Mouse (Mus musculus): ENCODE measurements at regions not wholly inside any gene's neighbourhood (a gene's known extent, or its start where the extent isn't known, plus 50 kb on each side); places are given as distances from the start of the nearest gene placed in this dataset.

DNA sequence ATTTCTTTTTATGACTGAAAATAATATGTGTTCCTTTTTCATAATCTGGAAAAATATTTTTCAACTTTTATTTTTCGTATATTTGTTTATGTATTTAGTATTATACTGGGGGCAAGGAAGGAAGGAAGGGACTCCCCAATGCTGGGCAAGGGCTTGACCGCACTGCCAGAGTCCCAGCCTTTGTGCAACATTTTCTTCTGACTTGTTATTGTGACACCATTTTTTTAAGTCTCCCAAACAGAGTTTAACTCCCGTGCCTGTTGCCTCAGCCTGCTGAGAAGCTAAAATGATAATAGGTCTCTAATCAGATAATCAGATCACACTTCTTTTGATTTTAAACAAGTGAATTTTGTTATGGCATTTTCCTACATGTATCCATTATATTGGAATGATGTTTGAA, 148.1 kb upstream of the Tent5a start:
- no peaks in the 10 kb centered on the region for H3K9me3 ChIP-seq
- H3K36me3 ChIP-seq: no peaks in the 10 kb centered on the region
- no peak for ATAC-seq (ENCODE audit: borderline replicate concordance, extremely low read depth, low FRiP score, low TSS enrichment)
- no peak overlapping the region for H3K9ac ChIP-seq
- 63% methylated on average over 3 of the region's 3 CpGs for WGBS
- no peak overlapping the region for H3K4me2 ChIP-seq
- no peak overlapping the region for H3K27ac ChIP-seq
- H3K27me3 ChIP-seq: no peaks in the 10 kb centered on the region
- H3K4me3 ChIP-seq: no peak overlapping the region
- H3K4me1 ChIP-seq: no peaks in the 10 kb centered on the region

GRCm38 (mm10) chr9:85470264-85470821, 143.2 kb upstream of the Tent5a start:
- Histone ChIP-seq H3K4me2 (no peak overlapping the region), H3K27me3 (no peaks in the 10 kb centered on the region), H3K4me1 (no peaks in the 10 kb centered on the region), H3K9me3 (no peaks in the 10 kb centered on the region), H3K9ac (no peak overlapping the region), H3K4me3 (no peak overlapping the region), H3K36me3 (no peaks in the 10 kb centered on the region), H3K27ac (no peak overlapping the region)
- no peak for ATAC-seq (ENCODE audit: borderline replicate concordance, extremely low read depth, low FRiP score, low TSS enrichment)
- 82% methylated on average over 8 of the region's 8 CpGs for WGBS

GRCm38 (mm10) chr9:85469288-85469687, 142.1 kb upstream of the Tent5a start:
- 53% methylated on average over 3 of the region's 3 CpGs for WGBS
- H3K9ac ChIP-seq: no peak overlapping the region
- H3K27ac ChIP-seq: no peak overlapping the region
- no peaks in the 10 kb centered on the region for H3K36me3 ChIP-seq
- H3K9me3 ChIP-seq: no peaks in the 10 kb centered on the region
- no peak for ATAC-seq (ENCODE audit: borderline replicate concordance, extremely low read depth, low FRiP score, low TSS enrichment)
- H3K4me1 ChIP-seq: no peaks in the 10 kb centered on the region
- H3K4me2 ChIP-seq: no peak overlapping the region
- H3K27me3 ChIP-seq: no peaks in the 10 kb centered on the region
- no peak overlapping the region for H3K4me3 ChIP-seq

- Histone ChIP-seq H3K4me2 (no peak overlapping the region), H3K27ac (no peak overlapping the region), H3K9me3 (no peaks in the 10 kb centered on the region), H3K9ac (no peak overlapping the region), H3K27me3 (no peaks in the 10 kb centered on the region), H3K4me3 (no peak overlapping the region), H3K36me3 (no peaks in the 10 kb centered on the region), H3K4me1 (no peaks in the 10 kb centered on the region)
- no peak for ATAC-seq (ENCODE audit: borderline replicate concordance, extremely low read depth, low FRiP score, low TSS enrichment)
- WGBS: 64% methylated on average over 5 of the region's 5 CpGs
Measured at GRCm38 (mm10) chr9:85466671-85467070, 139.5 kb upstream of the Tent5a start.

- Histone ChIP-seq H3K36me3 (no peaks in the 10 kb centered on the region), H3K4me2 (no peak overlapping the region), H3K27me3 (no peaks in the 10 kb centered on the region), H3K27ac (no peak overlapping the region), H3K4me3 (no peak overlapping the region), H3K9ac (no peak overlapping the region), H3K9me3 (no peaks in the 10 kb centered on the region), H3K4me1 (peaks cover 7% of the 10 kb centered on the region; the same call in 1 of the 2 replicates)
- peak; percentile 59; the same call in 1 of the 2 replicates for ATAC-seq (ENCODE audit: borderline replicate concordance, extremely low read depth, low FRiP score, low TSS enrichment)
- WGBS: 53% methylated on average over 3 of the region's 3 CpGs
Measured at GRCm38 (mm10) chr9:85459062-85459805, 132.1 kb upstream of the Tent5a start.

- Histone ChIP-seq H3K27me3 (no peaks in the 10 kb centered on the region), H3K4me2 (no peak overlapping the region), H3K9ac (no peak overlapping the region), H3K9me3 (no peaks in the 10 kb centered on the region), H3K4me1 (peaks cover 7% of the 10 kb centered on the region; the same call in 1 of the 2 replicates), H3K4me3 (no peak overlapping the region), H3K27ac (no peak overlapping the region), H3K36me3 (no peaks in the 10 kb centered on the region)
- ATAC-seq (ENCODE audit: borderline replicate concordance, extremely low read depth, low FRiP score, low TSS enrichment): no peak
- WGBS: 75% methylated on average over 2 of the region's 2 CpGs
Measured at GRCm38 (mm10) chr9:85458356-85458755, 131.2 kb upstream of the Tent5a start.

- no peaks in the 10 kb centered on the region for H3K36me3 ChIP-seq
- H3K4me3 ChIP-seq: no peak overlapping the region
- H3K27me3 ChIP-seq: no peaks in the 10 kb centered on the region
- ATAC-seq (ENCODE audit: borderline replicate concordance, extremely low read depth, low FRiP score, low TSS enrichment): no peak
- 40% methylated on average over 5 of the region's 5 CpGs for WGBS
- no peak overlapping the region for H3K4me2 ChIP-seq
- H3K27ac ChIP-seq: no peak overlapping the region
- no peak overlapping the region for H3K9ac ChIP-seq
- no peaks in the 10 kb centered on the region for H3K9me3 ChIP-seq
- H3K4me1 ChIP-seq: peaks cover 7% of the 10 kb centered on the region; the same call in 1 of the 2 replicates
Measured at GRCm38 (mm10) chr9:85457400-85457799, 130.3 kb upstream of the Tent5a start.

DNA sequence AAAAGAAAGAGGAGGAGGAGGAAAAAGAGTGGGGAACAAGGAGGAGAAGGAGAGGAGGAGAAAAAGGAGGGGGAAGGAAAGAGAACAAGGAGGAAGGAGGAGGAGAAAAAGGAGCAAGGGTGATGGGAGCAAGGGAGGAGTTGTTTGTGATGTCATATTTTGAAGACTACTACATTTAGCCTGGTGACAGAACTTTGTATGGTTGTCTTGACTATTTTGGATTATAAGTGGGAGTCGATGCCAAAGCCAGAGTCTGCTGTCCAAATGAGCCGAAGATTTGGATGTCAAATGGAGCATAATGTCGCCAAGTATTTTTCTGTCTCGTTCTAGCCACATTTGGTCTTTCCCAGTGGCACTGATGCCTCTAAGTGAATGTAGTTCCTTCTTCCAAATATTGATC, 128.2 kb upstream of the Tent5a start:
- Histone ChIP-seq H3K9ac (no peak overlapping the region), H3K9me3 (no peaks in the 10 kb centered on the region), H3K4me1 (peaks cover 7% of the 10 kb centered on the region; the same call in 1 of the 2 replicates), H3K27ac (no peak overlapping the region), H3K4me2 (no peak overlapping the region), H3K27me3 (no peaks in the 10 kb centered on the region), H3K36me3 (no peaks in the 10 kb centered on the region), H3K4me3 (no peak overlapping the region)
- 63% methylated on average over 4 of the region's 4 CpGs for WGBS
- no peak for ATAC-seq (ENCODE audit: borderline replicate concordance, extremely low read depth, low FRiP score, low TSS enrichment)

GRCm38 (mm10) chr9:85452196-85452857, 125.2 kb upstream of the Tent5a start:
- no peaks in the 10 kb centered on the region for H3K9me3 ChIP-seq
- peaks cover 7% of the 10 kb centered on the region; the same call in 1 of the 2 replicates for H3K4me1 ChIP-seq
- no peak overlapping the region for H3K27ac ChIP-seq
- no peak overlapping the region for H3K9ac ChIP-seq
- H3K36me3 ChIP-seq: no peaks in the 10 kb centered on the region
- no peak overlapping the region for H3K4me3 ChIP-seq
- no peak overlapping the region for H3K4me2 ChIP-seq
- no peaks in the 10 kb centered on the region for H3K27me3 ChIP-seq
- ATAC-seq (ENCODE audit: borderline replicate concordance, extremely low read depth, low FRiP score, low TSS enrichment): no peak
- WGBS: 77% methylated on average over 8 of the region's 8 CpGs

GRCm38 (mm10) chr9:85451349-85451748, 124.2 kb upstream of the Tent5a start:
- no peak overlapping the region for H3K4me2 ChIP-seq
- no peaks in the 10 kb centered on the region for H3K9me3 ChIP-seq
- no peaks in the 10 kb centered on the region for H3K27me3 ChIP-seq
- H3K4me1 ChIP-seq: peaks cover 7% of the 10 kb centered on the region; the same call in 1 of the 2 replicates
- H3K36me3 ChIP-seq: no peaks in the 10 kb centered on the region
- ATAC-seq (ENCODE audit: borderline replicate concordance, extremely low read depth, low FRiP score, low TSS enrichment): no peak
- no peak overlapping the region for H3K27ac ChIP-seq
- H3K9ac ChIP-seq: no peak overlapping the region
- H3K4me3 ChIP-seq: no peak overlapping the region
- WGBS: 73% methylated on average over 5 of the region's 5 CpGs

- no peaks in the 10 kb centered on the region for H3K9me3 ChIP-seq
- H3K27me3 ChIP-seq: no peaks in the 10 kb centered on the region
- H3K4me3 ChIP-seq: no peak overlapping the region
- no peaks in the 10 kb centered on the region for H3K36me3 ChIP-seq
- no peak overlapping the region for H3K27ac ChIP-seq
- H3K4me1 ChIP-seq: peaks cover 6% of the 10 kb centered on the region; the same call in 1 of the 2 replicates
- no peak overlapping the region for H3K9ac ChIP-seq
- H3K4me2 ChIP-seq: no peak overlapping the region
- ATAC-seq (ENCODE audit: borderline replicate concordance, extremely low read depth, low FRiP score, low TSS enrichment): no peak
Measured at GRCm38 (mm10) chr9:85450877-85451276, 123.7 kb upstream of the Tent5a start.

- no peak for ATAC-seq (ENCODE audit: borderline replicate concordance, extremely low read depth, low FRiP score, low TSS enrichment)
- Histone ChIP-seq H3K9me3 (no peaks in the 10 kb centered on the region), H3K4me3 (no peak overlapping the region), H3K9ac (no peak overlapping the region), H3K27ac (no peak overlapping the region), H3K4me2 (no peak overlapping the region), H3K27me3 (no peaks in the 10 kb centered on the region), H3K4me1 (no peaks in the 10 kb centered on the region), H3K36me3 (no peaks in the 10 kb centered on the region)
- WGBS: 74% methylated on average over 2 of the region's 2 CpGs
Measured at GRCm38 (mm10) chr9:85449493-85449892, 122.3 kb upstream of the Tent5a start.

All from lung, embryonic 15.5 days (tissue).